ENCODE assay signal across 18 mouse cellular contexts in the genomic region with DNA sequence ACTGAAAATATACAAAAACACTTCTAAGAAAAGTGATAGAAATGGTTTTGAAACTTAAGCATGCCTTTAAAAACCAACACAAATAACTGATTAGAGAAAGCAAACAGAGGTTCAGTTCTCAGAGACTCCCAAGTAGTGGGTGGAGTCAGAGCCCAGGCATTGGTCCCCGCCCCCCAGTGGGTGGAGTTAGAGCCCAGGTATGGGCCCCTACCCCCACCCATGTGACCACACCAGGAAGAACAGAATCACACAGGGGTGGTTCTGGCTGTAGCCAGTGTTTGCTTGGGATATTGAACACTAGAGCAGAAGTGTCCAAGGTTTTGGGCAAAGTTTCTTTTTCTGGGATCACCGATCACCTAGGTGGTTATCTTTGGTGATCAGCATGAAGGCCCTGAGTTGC.
DNase-seq lines count a peak whose midpoint lies in the region; ATAC-seq and TF ChIP-seq lines count a peak whose summit lies in the region.
"Had no signal": no experiment of that assay in that cellular context is flagged by ENCODE, and none has a peak within 500 bp of the region (broad histone marks: within the 10 kb centered on the region; RNA-seq: fewer than 3 reads in every experiment).

No protein-coding gene starts in this region.

- peak; percentile 61 to 67 for DNase-seq in lung, adult 18-20 months
- DNase-seq in lung, postnatal 0 days (ENCODE audit: low spot score), result no peak
- peak; percentile 38 for DNase-seq in CH12.LX (ENCODE audit: extremely low read depth)
- DNase-seq in intestine, embryonic 14.5 days (ENCODE audit: low spot score), result peak; percentile 43
- no peak for DNase-seq in right cerebral cortex, postnatal 14 days
- no peak for DNase-seq in heart, postnatal 4 days
- DNase-seq: adrenal gland, adult 8-10 months; cerebellum, adult 9-10 months; forebrain, postnatal 0 days; gastrocnemius, postnatal 10 days; heart, postnatal 14 days; lung, embryonic 14.5 days had no signal

- no peak for TF ChIP-seq RAD21 in CH12.LX (IDR thresholded peaks at IDR 0.05; ENCODE audit: low read depth, low read length)

- TF ChIP-seq EP300 in lung, postnatal 0 days (IDR thresholded peaks at IDR 0.05), result no peak
- TF ChIP-seq EP300 in CH12.LX (IDR thresholded peaks at IDR 0.05; ENCODE audit: low read length), result no peak

- WGBS in lung, postnatal 0 days, result 70% methylated on average over 2 of the region's 2 CpGs
- WGBS in intestine, embryonic 14.5 days, result 71% methylated on average over 2 of the region's 2 CpGs
- WGBS in small intestine, adult 2 months, result 42% methylated on average over 2 of the region's 2 CpGs
- WGBS in forebrain, embryonic 13.5 days, result 80% methylated on average over 2 of the region's 2 CpGs

- H3K4me2 ChIP-seq in lung, postnatal 0 days (replicated peaks; ENCODE audit: low read depth, low read length), result no peak overlapping the region
- no peak overlapping the region for H3K4me2 ChIP-seq in CH12.LX (ENCODE audit: insufficient read depth, low read depth, poor library complexity, severe bottlenecking)
- H3K4me2 ChIP-seq in intestine, embryonic 14.5 days (ENCODE audit: low read length), result no peak overlapping the region
- no peak overlapping the region for H3K4me2 ChIP-seq in forebrain, embryonic 13.5 days
- H3K4me2 ChIP-seq: kidney, embryonic 15.5 days; lung, embryonic 14.5 days had no signal

- ATAC-seq in lung, postnatal 0 days, result no peak
- no peak for ATAC-seq in intestine, embryonic 14.5 days (replicated peaks; ENCODE audit: low FRiP score, low TSS enrichment, low read depth)
- ATAC-seq in forebrain, embryonic 13.5 days, result no peak
- ATAC-seq: forebrain, postnatal 0 days; hindbrain, postnatal 0 days had no signal

- no peaks in the 10 kb centered on the region for H3K4me1 ChIP-seq in lung, postnatal 0 days (ENCODE audit: insufficient read depth, low read depth, low read length)
- H3K4me1 ChIP-seq in CH12.LX (ENCODE audit: control insufficient read depth in 1 of 2, insufficient read depth in 2 of 2), result peaks cover 12 to 34% of the 10 kb centered on the region in 2 experiments
- peaks cover 4% of the 10 kb centered on the region for H3K4me1 ChIP-seq in intestine, embryonic 14.5 days (replicated peaks; ENCODE audit: control insufficient read depth, insufficient read depth, low read length)
- H3K4me1 ChIP-seq in small intestine, adult 2 months (ENCODE audit: control insufficient read depth, insufficient read depth, insufficient read length, low read length), result no peaks in the 10 kb centered on the region
- H3K4me1 ChIP-seq in forebrain, embryonic 13.5 days, result peaks cover 19% of the 10 kb centered on the region

- H3K27me3 ChIP-seq in lung, postnatal 0 days (replicated peaks; ENCODE audit: insufficient read depth, low read length), result no peaks in the 10 kb centered on the region
- H3K27me3 ChIP-seq in CH12.LX (replicated peaks), result no peaks in the 10 kb centered on the region
- no peaks in the 10 kb centered on the region for H3K27me3 ChIP-seq in intestine, embryonic 14.5 days (replicated peaks; ENCODE audit: control insufficient read depth, insufficient read depth, low read length)
- H3K27me3 ChIP-seq in small intestine, adult 2 months (ENCODE audit: control insufficient read depth, insufficient read depth, low read length), result no peaks in the 10 kb centered on the region
- no peaks in the 10 kb centered on the region for H3K27me3 ChIP-seq in forebrain, embryonic 13.5 days
- H3K27me3 ChIP-seq: kidney, embryonic 15.5 days had no signal

- in situ Hi-C loops in CH12.LX (cut with MboI; ENCODE audit: low pct_ligation_motif_present, low pct_unique_long_range_greater_than_20kb, low sequenced_read_pairs), result no loop called here

- dilution Hi-C loops in CH12.LX (cut with MboI; ENCODE audit: extremely low pct_ligation_motif_present, extremely low pct_unique_long_range_greater_than_20kb, low sequenced_read_pairs), result no loop called here

- H3K9ac ChIP-seq in lung, postnatal 0 days (replicated peaks; ENCODE audit: low read depth), result no peak overlapping the region
- H3K9ac ChIP-seq in CH12.LX (ENCODE audit: insufficient read depth, low read depth), result no peak overlapping the region
- no peak overlapping the region for H3K9ac ChIP-seq in intestine, embryonic 14.5 days (ENCODE audit: low read length)
- no peak overlapping the region for H3K9ac ChIP-seq in forebrain, embryonic 13.5 days
- H3K9ac ChIP-seq: forebrain, postnatal 0 days; kidney, embryonic 15.5 days; lung, embryonic 14.5 days had no signal

- no peaks in the 10 kb centered on the region for H3K36me3 ChIP-seq in lung, postnatal 0 days (ENCODE audit: insufficient read depth, low read length)
- H3K36me3 ChIP-seq in CH12.LX (replicated peaks in 1 of 2; ENCODE audit: control insufficient read depth in 1 of 2, insufficient read depth in 1 of 2, low read length in 1 of 2), result no peaks in the 10 kb centered on the region
- no peaks in the 10 kb centered on the region for H3K36me3 ChIP-seq in intestine, embryonic 14.5 days (ENCODE audit: control insufficient read depth, insufficient read depth, low read length)
- H3K36me3 ChIP-seq in small intestine, adult 2 months (ENCODE audit: control insufficient read depth, insufficient read depth, low read length), result no peaks in the 10 kb centered on the region
- no peaks in the 10 kb centered on the region for H3K36me3 ChIP-seq in forebrain, embryonic 13.5 days (ENCODE audit: poor library complexity, severe bottlenecking)
- H3K36me3 ChIP-seq: kidney, embryonic 15.5 days; midbrain, embryonic 10.5 days had no signal

- H3K9me3 ChIP-seq in lung, postnatal 0 days (ENCODE audit: low read length), result no peaks in the 10 kb centered on the region
- no peaks in the 10 kb centered on the region for H3K9me3 ChIP-seq in CH12.LX (replicated peaks; ENCODE audit: low read length)
- 0 out of 2 replicates have a peak, but pooled peaks cover 3% of the 10 kb centered on the region for H3K9me3 ChIP-seq in intestine, embryonic 14.5 days (ENCODE audit: control insufficient read depth, low read length)
- H3K9me3 ChIP-seq in forebrain, embryonic 13.5 days (replicated peaks), result 0 out of 2 replicates have a peak, but pooled peaks cover 5% of the 10 kb centered on the region
- H3K9me3 ChIP-seq: kidney, embryonic 15.5 days; midbrain, embryonic 10.5 days had no signal

- no peak for TF ChIP-seq CTCF in lung, postnatal 0 days (IDR thresholded peaks at IDR 0.05)
- no peak for TF ChIP-seq CTCF in CH12.LX (conservative IDR thresholded peaks at IDR 0.05 in 1 of 2, IDR thresholded peaks at IDR 0.05 in 1 of 2; ENCODE audit: low read depth in 2 of 2, low read length in 2 of 2)
- TF ChIP-seq CTCF in small intestine, adult 2 months (IDR thresholded peaks at IDR 0.05; ENCODE audit: extremely low read depth, insufficient read length, insufficient replicate concordance, low read depth, low read length), result no peak

- no peak overlapping the region for H3K4me3 ChIP-seq in lung, postnatal 0 days (ENCODE audit: low read depth, low read length)
- no peak overlapping the region for H3K4me3 ChIP-seq in CH12.LX (replicated peaks in 1 of 3; ENCODE audit: low read depth in 2 of 3, low read length in 2 of 3, poor library complexity in 1 of 3)
- no peak overlapping the region for H3K4me3 ChIP-seq in intestine, embryonic 14.5 days (ENCODE audit: low read depth, low read length)
- H3K4me3 ChIP-seq in small intestine, adult 2 months (ENCODE audit: low read depth, low read length), result no peak overlapping the region
- H3K4me3 ChIP-seq in forebrain, embryonic 13.5 days, result no peak overlapping the region
- H3K4me3 ChIP-seq: kidney, embryonic 15.5 days; midbrain, embryonic 10.5 days; myocyte had no signal

- TF ChIP-seq POLR2A in CH12.LX (IDR thresholded peaks at IDR 0.05; ENCODE audit: low read depth, low read length), result no peak
- TF ChIP-seq POLR2A in small intestine, adult 2 months (IDR thresholded peaks at IDR 0.05; ENCODE audit: low read depth, low read length), result no peak

- H3K27ac ChIP-seq in lung, postnatal 0 days (ENCODE audit: low read length), result no peak overlapping the region
- no peak overlapping the region for H3K27ac ChIP-seq in CH12.LX (ENCODE audit: insufficient read depth, low read depth)
- no peak overlapping the region for H3K27ac ChIP-seq in intestine, embryonic 14.5 days (ENCODE audit: low read depth)
- 0 out of 2 replicates have a peak overlapping the region, but pooled peaks have one; percentile 21 for H3K27ac ChIP-seq in small intestine, adult 2 months (ENCODE audit: insufficient read depth, low read depth, low read length)
- H3K27ac ChIP-seq in forebrain, embryonic 13.5 days, result no peak overlapping the region
- H3K27ac ChIP-seq: hindbrain, postnatal 0 days; kidney, embryonic 15.5 days; midbrain, embryonic 10.5 days had no signal

- H3K79me2 ChIP-seq in CH12.LX (replicated peaks; ENCODE audit: control insufficient read depth, extremely low read depth, insufficient read depth, poor library complexity, severe bottlenecking), result no peaks in the 10 kb centered on the region

TF ChIP-seq in CH12.LX, 34 proteins besides CTCF, POLR2A, EP300 and RAD21 (continues in another document):
- TF ChIP-seq USF1 (IDR thresholded peaks at IDR 0.05; ENCODE audit: low read depth, low read length), result no peak
- no peak for TF ChIP-seq SIN3A (IDR thresholded peaks at IDR 0.05; ENCODE audit: low read length)
- no peak for TF ChIP-seq ZMIZ1 (IDR thresholded peaks at IDR 0.05; ENCODE audit: low read depth, low read length)
- TF ChIP-seq UBTF (IDR thresholded peaks at IDR 0.05; ENCODE audit: low read depth, low read length), result no peak
- no peak for TF ChIP-seq JUN (IDR thresholded peaks at IDR 0.05; ENCODE audit: insufficient read depth, low read depth, low read length)
- TF ChIP-seq GABPA (IDR thresholded peaks at IDR 0.05; ENCODE audit: insufficient replicate concordance, low read depth, low read length), result no peak
- TF ChIP-seq NELFE (IDR thresholded peaks at IDR 0.05; ENCODE audit: low read depth, low read length), result no peak
- TF ChIP-seq ZKSCAN1 (IDR thresholded peaks at IDR 0.05; ENCODE audit: borderline replicate concordance, low read depth, low read length), result no peak
- TF ChIP-seq MXI1 (IDR thresholded peaks at IDR 0.05; ENCODE audit: low read depth, low read length), result no peak
- TF ChIP-seq BHLHE40 (IDR thresholded peaks at IDR 0.05; ENCODE audit: low read depth, low read length), result no peak
- TF ChIP-seq JUND (conservative IDR thresholded peaks at IDR 0.05; ENCODE audit: low read depth, low read length), result no peak
- no peak for TF ChIP-seq TBP (conservative IDR thresholded peaks at IDR 0.05; ENCODE audit: low read depth, low read length)
- TF ChIP-seq MAX (IDR thresholded peaks at IDR 0.05; ENCODE audit: low read length), result no peak
- TF ChIP-seq CHD1 (IDR thresholded peaks at IDR 0.05; ENCODE audit: low read depth, low read length), result no peak
- no peak for TF ChIP-seq ETS1 (conservative IDR thresholded peaks at IDR 0.05; ENCODE audit: low read depth, low read length)
- no peak for TF ChIP-seq ELF1 (IDR thresholded peaks at IDR 0.05; ENCODE audit: low read depth, low read length)
- no peak for TF ChIP-seq POLR2AphosphoS2 (IDR thresholded peaks at IDR 0.05; ENCODE audit: low read depth, low read length)
- TF ChIP-seq KAT2A (IDR thresholded peaks at IDR 0.05; ENCODE audit: insufficient replicate concordance, low read length), result no peak
- TF ChIP-seq RCOR1 (conservative IDR thresholded peaks at IDR 0.05; ENCODE audit: low read depth, low read length), result no peak

Comparison
In these comparisons a context has a peak if more than half of its experiments do, and no peak if none do; other contexts are left out.
1. DNase-seq: peak in lung, adult 18-20 months (2 of 2), CH12.LX (single experiment) and intestine, embryonic 14.5 days (single experiment); none in lung, postnatal 0 days (single experiment), right cerebral cortex, postnatal 14 days (single experiment) and heart, postnatal 4 days (single experiment).